Mouse (Mus musculus) forebrain, embryonic 12.5 days (tissue): ENCODE measurements around the gene Oxsr1. TPM values are rescaled to one million over a fixed set of nuclear protein-coding genes. Genes with fewer than 3 reads are reported as not detected.
"Not testable (repeated sequence)": the region's sequence is repeated elsewhere in the genome, so short reads cannot be mapped to it uniquely, and the experiment has no call there.

Experiments used
- ATAC-seq: fragments of 200-750 bp; cut with Nextera tagmentation; 2 replicates; pipeline ENCODE4 v1.8.0; 2017; ENCODE audit warnings: moderate TSS enrichment; ENCODE audit not compliant: low FRiP score
- H3K27ac ChIP-seq: fragments of 300-500 bp; sonication (generic); 2 replicates; pipeline ENCODE4 v1.5.1; 2016; ENCODE audit warnings: mild to moderate bottlenecking
- H3K27me3 ChIP-seq: fragments of 300-500 bp; sonication (generic); 2 replicates; pipeline ENCODE4 v1.6.1; 2016; ENCODE audit warnings: mild to moderate bottlenecking
- H3K36me3 ChIP-seq: fragments of 300-500 bp; sonication (generic); replicated peaks from 2 replicates; pipeline ENCODE4 v1.6.1; 2016; ENCODE audit warnings: mild to moderate bottlenecking
- H3K4me1 ChIP-seq: fragments of 300-500 bp; sonication (generic); 2 replicates; pipeline ENCODE4 v1.6.1; 2016
- H3K4me2 ChIP-seq: fragments of 300-500 bp; sonication (generic); 2 replicates; pipeline ENCODE4 v1.6.1; 2016; ENCODE audit warnings: mild to moderate bottlenecking, moderate library complexity
- H3K4me3 ChIP-seq: fragments of 300-500 bp; sonication (generic); replicated peaks from 2 replicates; pipeline ENCODE4 v1.5.1; 2016; ENCODE audit warnings: mild to moderate bottlenecking
- H3K9ac ChIP-seq: fragments of 300-500 bp; sonication (generic); 2 replicates; pipeline ENCODE4 v1.6.1; 2016; ENCODE audit warnings: mild to moderate bottlenecking
- H3K9me3 ChIP-seq: fragments of 300-500 bp; sonication (generic); 2 replicates; pipeline ENCODE4 v1.6.1; 2016
- WGBS: fragments of 180-500 bp; shearing (Covaris S2); methylation state at CpG from one replicate; pipeline ENCODE4 v1.1.7; 2016; 5-methylcytosine and 5-hydroxymethylcytosine counted together
- polyA plus RNA-seq: library from polyadenylated mRNA; unstranded; fragments of >200 nt; fragmentation: Nextera tagmentation; extraction: Ambion mirVana; gene quantifications from 2 replicates; pipeline ENCODE4 v1.2.1, GENCODE M21; 2016

Oxsr1 gene
- polyA plus RNA-seq, result 19.9 and 21.6 TPM in 2 replicates

DNA sequence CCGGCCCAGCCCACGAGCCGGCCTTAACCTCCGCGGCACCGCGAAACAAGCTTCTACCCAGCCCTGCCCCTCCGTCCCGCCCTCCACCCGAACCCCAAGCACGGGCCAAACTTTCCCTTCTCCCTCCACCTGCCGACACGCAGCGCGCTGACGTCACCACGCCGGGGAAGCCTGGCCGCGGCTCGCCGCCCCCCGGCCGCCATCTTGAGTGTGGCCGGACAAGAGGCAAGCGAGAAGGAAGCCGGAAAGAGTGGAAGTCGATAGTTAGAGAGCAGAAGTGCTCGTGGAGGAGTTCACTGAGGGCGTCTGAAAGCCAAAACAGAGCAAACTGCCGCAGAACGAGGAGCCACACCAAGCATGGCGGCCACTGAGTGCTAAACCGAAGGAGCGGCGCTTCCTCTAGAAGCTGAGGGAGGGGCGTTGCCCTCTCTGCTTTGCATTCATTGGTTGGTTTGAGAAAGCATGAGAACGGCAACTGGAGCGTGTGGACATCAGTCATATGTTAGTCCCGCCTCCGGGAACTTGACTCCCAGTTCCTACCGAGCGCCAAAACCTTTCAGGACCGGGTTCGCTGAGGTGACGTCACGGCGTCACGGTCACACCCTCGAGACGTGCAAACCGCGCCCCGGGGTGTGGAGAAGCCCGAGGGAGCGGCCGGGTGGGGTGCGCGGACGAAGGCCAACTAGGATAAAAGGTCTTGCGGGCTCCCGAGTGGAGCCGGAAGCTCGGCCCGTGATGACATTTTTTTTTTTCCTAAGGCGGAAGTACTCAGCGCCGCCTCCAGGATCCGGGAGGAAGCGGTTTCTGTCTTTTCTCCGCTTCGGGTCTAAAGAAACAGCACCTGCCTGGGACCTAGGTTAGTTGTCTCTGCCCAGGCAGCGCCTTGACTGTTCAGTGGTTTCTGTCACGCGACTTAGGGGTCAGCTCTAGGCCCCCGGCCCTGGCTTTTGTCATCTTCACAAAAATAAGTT lies at the start of gene Oxsr1:
Oxsr1 (minus strand) TSS at position 139 of the 971 bp plus-strand sequence.
- peaks cover 20% of the 10 kb centered on the region for H3K4me1 ChIP-seq
- H3K27ac ChIP-seq, result peak within 1 kb of the TSS; percentile 93
- ATAC-seq, result peak; percentile 97
- peak within 1 kb of the TSS; percentile 95 for H3K4me3 ChIP-seq
- peak within 1 kb of the TSS; percentile 92 for H3K4me2 ChIP-seq
- WGBS, result under 1% methylated on average over 71 of the region's 76 CpGs
- peak within 1 kb of the TSS; percentile 85 for H3K9ac ChIP-seq
- H3K27me3 ChIP-seq, result no peaks in the 10 kb centered on the region
- 0 out of 2 replicates have a peak, but pooled peaks cover 3% of the 10 kb centered on the region for H3K36me3 ChIP-seq
- no peaks in the 10 kb centered on the region for H3K9me3 ChIP-seq

DNA sequence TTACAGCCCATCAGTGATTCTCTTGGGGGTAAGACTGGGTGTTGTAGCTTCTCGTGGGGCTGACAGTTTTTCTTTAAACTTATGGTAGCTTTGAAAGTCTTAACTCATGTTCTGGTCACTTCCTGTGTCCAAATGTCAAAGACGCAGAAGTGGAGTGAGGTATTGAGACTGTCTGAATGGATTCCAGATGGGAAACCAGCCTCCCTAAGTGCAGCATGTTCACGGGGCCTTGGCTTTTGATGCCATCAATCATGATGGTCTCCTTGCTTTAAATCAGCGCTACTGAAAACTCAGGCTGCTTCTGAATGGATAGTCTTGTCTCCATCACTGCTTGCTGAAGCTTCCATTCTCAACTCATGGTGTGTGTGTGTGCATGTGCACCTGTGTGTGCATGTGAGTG lies 49.0 kb upstream of the Oxsr1 start:
- Histone ChIP-seq H3K27me3 (no peaks in the 10 kb centered on the region), H3K4me3 (no peak overlapping the region), H3K9me3 (no peaks in the 10 kb centered on the region), H3K27ac (no peak overlapping the region), H3K4me2 (no peak overlapping the region), H3K9ac (no peak overlapping the region), H3K36me3 (peaks cover 16% of the 10 kb centered on the region), H3K4me1 (no peaks in the 10 kb centered on the region)
- no peak for ATAC-seq
- WGBS, result 85% methylated on average over 4 of the region's 4 CpGs

- H3K9ac ChIP-seq, H3K4me1 ChIP-seq, ATAC-seq, H3K9me3 ChIP-seq, H3K27ac ChIP-seq, H3K4me3 ChIP-seq, H3K27me3 ChIP-seq, H3K4me2 ChIP-seq: not testable (repeated sequence)
- 91% methylated on average over 4 of the region's 4 CpGs for WGBS
- peaks cover 16% of the 10 kb centered on the region for H3K36me3 ChIP-seq
Measured at GRCm38 (mm10) chr9:119370770-119371169, 48.5 kb upstream of the Oxsr1 start.

GRCm38 (mm10) chr9:119368367-119368766 lies 46.1 kb upstream of the Oxsr1 start:
- Histone ChIP-seq H3K27me3 (no peaks in the 10 kb centered on the region), H3K36me3 (peaks cover 16% of the 10 kb centered on the region), H3K4me3 (no peak overlapping the region), H3K4me2 (no peak overlapping the region), H3K9ac (no peak overlapping the region), H3K4me1 (no peaks in the 10 kb centered on the region), H3K9me3 (no peaks in the 10 kb centered on the region), H3K27ac (no peak overlapping the region)
- WGBS, result 91% methylated on average over 3 of the region's 3 CpGs
- ATAC-seq, result no peak

GRCm38 (mm10) chr9:119365284-119365683 lies 43.1 kb upstream of the Oxsr1 start, which contains the start of gene Slc22a14:
TSS of gene Slc22a14 (minus strand) at chr9:119365553.
- no peaks in the 10 kb centered on the region for H3K9me3 ChIP-seq
- WGBS, result 87% methylated on average over 7 of the region's 7 CpGs
- ATAC-seq, result no peak
- H3K27ac ChIP-seq, result no peak within 1 kb of the TSS
- no peak within 1 kb of the TSS for H3K4me2 ChIP-seq
- H3K4me3 ChIP-seq, result no peak within 1 kb of the TSS
- no peaks in the 10 kb centered on the region for H3K4me1 ChIP-seq
- peaks cover 16% of the 10 kb centered on the region for H3K36me3 ChIP-seq
- no peak within 1 kb of the TSS for H3K9ac ChIP-seq
- H3K27me3 ChIP-seq, result no peaks in the 10 kb centered on the region

DNA sequence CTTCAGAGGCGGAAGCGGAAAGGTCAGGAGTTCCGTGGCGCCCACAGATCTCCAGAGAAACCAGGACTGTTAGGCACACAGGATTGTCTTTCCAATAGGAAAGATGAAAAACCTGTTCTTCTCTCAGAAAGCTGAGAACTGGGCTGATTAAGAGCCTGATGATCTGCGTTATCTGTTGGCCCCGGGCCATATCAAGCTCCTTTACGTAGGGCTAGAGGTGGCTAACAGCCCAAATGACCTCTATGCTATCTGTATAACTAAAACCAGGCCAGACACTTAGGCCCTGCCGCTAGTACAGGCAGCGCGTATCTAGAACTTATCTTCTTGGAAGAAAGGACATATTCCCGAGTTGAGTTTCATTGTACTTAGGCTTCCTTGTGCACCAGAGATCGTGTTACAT lies 41.0 kb upstream of the Oxsr1 start:
- no peak overlapping the region for H3K4me3 ChIP-seq
- no peak overlapping the region for H3K4me2 ChIP-seq
- WGBS, result 86% methylated on average over 12 of the region's 12 CpGs
- H3K9ac ChIP-seq, result no peak overlapping the region
- ATAC-seq, result no peak
- H3K4me1 ChIP-seq, result peaks cover 2% of the 10 kb centered on the region; the same call in 1 of the 2 replicates
- no peaks in the 10 kb centered on the region for H3K27me3 ChIP-seq
- no peak overlapping the region for H3K27ac ChIP-seq
- no peaks in the 10 kb centered on the region for H3K9me3 ChIP-seq
- H3K36me3 ChIP-seq, result peaks cover 8% of the 10 kb centered on the region

DNA sequence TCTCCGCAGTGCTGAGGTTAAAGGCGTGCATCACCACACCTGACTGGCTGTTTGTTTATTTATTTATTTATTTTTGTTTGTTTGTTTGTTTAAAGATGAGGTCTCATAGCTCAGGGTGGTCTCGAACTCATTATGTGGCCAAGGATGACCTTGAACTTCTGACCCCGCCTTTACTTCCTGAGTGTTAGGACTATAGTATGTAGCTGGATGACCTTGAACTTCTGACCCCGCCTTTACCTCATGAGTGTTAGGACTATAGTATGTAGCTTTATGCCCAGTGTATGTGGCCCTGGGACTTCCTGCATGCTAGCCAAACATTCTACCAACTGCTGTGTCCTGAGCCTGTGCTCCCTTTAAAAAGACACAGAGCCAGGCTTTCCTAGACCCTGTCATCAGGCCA lies 39.2 kb upstream of the Oxsr1 start:
- 94% methylated on average over 5 of the region's 5 CpGs for WGBS
- no peaks in the 10 kb centered on the region for H3K9me3 ChIP-seq
- H3K9ac ChIP-seq, result no peak overlapping the region
- peaks cover 7% of the 10 kb centered on the region; the same call in 1 of the 2 replicates for H3K4me1 ChIP-seq
- H3K4me2 ChIP-seq, result no peak overlapping the region
- ATAC-seq, result no peak
- no peaks in the 10 kb centered on the region for H3K27me3 ChIP-seq
- H3K4me3 ChIP-seq, result no peak overlapping the region
- no peak overlapping the region for H3K27ac ChIP-seq
- no peaks in the 10 kb centered on the region for H3K36me3 ChIP-seq

DNA sequence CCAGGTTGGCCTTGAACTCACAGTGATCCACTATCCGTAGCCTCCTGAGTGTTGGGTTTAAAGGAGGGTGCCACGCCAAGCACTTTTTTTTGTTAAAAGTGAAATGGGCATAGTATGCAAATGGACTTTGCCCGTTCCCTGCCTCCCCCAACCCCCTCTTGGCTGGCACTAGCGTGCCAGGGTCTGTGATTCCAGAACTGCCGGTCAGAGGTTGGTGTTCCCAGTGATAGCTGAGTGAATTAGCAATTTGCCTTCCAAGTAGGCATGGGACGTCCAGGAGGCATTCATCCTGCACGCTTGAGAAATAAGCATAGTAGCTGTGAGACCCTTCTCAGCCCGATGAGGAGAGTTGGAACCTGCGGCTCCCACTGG lies 35.8 kb upstream of the Oxsr1 start:
- Histone ChIP-seq H3K4me3 (peak overlapping the region; percentile 71), H3K27ac (no peak overlapping the region), H3K9ac (peak overlapping the region; percentile 80; the same call in 1 of the 2 replicates), H3K9me3 (no peaks in the 10 kb centered on the region), H3K4me1 (peaks cover 7% of the 10 kb centered on the region; the same call in 1 of the 2 replicates), H3K4me2 (peak overlapping the region; percentile 88), H3K36me3 (no peaks in the 10 kb centered on the region), H3K27me3 (no peaks in the 10 kb centered on the region)
- no peak for ATAC-seq
- 40% methylated on average over 9 of the region's 9 CpGs for WGBS

- no peaks in the 10 kb centered on the region for H3K36me3 ChIP-seq
- H3K9ac ChIP-seq, result peak within 1 kb of the TSS; percentile 80
- H3K4me1 ChIP-seq, result peaks cover 7% of the 10 kb centered on the region; the same call in 1 of the 2 replicates
- H3K4me3 ChIP-seq, result peak within 1 kb of the TSS; percentile 71
- H3K4me2 ChIP-seq, result peak within 1 kb of the TSS; percentile 88
- H3K27ac ChIP-seq, result no peak within 1 kb of the TSS
- no peaks in the 10 kb centered on the region for H3K9me3 ChIP-seq
- H3K27me3 ChIP-seq, result no peaks in the 10 kb centered on the region
- ATAC-seq, result peak; percentile 92
- WGBS, result 3% methylated on average over 65 of the region's 65 CpGs
Measured at GRCm38 (mm10) chr9:119357331-119358057, 35.3 kb upstream of the Oxsr1 start, which contains the start of gene Xylb. TSS of gene Xylb (plus strand) at chr9:119357381.

GRCm38 (mm10) chr9:119355943-119356342 lies 33.7 kb upstream of the Oxsr1 start:
- ATAC-seq, result no peak
- no peaks in the 10 kb centered on the region for H3K9me3 ChIP-seq
- no peak overlapping the region for H3K4me2 ChIP-seq
- peaks cover 6% of the 10 kb centered on the region for H3K36me3 ChIP-seq
- H3K27me3 ChIP-seq, result no peaks in the 10 kb centered on the region
- no peak overlapping the region for H3K4me3 ChIP-seq
- H3K27ac ChIP-seq, result no peak overlapping the region
- peaks cover 7% of the 10 kb centered on the region; the same call in 1 of the 2 replicates for H3K4me1 ChIP-seq
- no peak overlapping the region for H3K9ac ChIP-seq
- 78% methylated on average over 6 of the region's 6 CpGs for WGBS

- no peak overlapping the region for H3K4me2 ChIP-seq
- ATAC-seq, result no peak
- H3K36me3 ChIP-seq, result peaks cover 20% of the 10 kb centered on the region
- WGBS, result 88% methylated on average over 6 of the region's 6 CpGs
- H3K4me3 ChIP-seq, result no peak overlapping the region
- no peak overlapping the region for H3K27ac ChIP-seq
- H3K4me1 ChIP-seq, result peaks cover 7% of the 10 kb centered on the region; the same call in 1 of the 2 replicates
- H3K9me3 ChIP-seq, result no peaks in the 10 kb centered on the region
- no peak overlapping the region for H3K9ac ChIP-seq
- H3K27me3 ChIP-seq, result no peaks in the 10 kb centered on the region
Measured at GRCm38 (mm10) chr9:119353926-119354325, 31.7 kb upstream of the Oxsr1 start.

DNA sequence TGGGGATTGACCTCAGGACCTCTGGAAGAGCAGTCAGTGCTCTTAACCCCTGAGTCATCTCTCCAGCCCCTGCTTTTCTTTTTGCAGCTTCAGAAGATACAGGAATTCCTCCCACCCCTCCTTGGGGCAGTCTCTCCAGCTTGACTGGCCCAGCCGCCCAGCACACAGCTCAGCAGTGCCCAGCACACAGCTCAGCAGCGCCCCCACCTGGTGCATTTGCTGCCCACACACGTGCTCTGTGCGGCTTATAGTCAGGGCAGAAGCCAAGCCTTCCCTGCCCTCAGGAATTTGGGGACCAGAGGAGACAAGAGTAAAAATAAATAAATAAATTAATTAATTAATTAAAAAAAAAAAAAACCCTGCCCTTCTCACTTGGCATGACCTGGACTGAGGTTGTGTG lies 29.8 kb upstream of the Oxsr1 start:
- Histone ChIP-seq H3K9ac (no peak overlapping the region), H3K4me3 (no peak overlapping the region), H3K4me2 (no peak overlapping the region), H3K4me1 (no peaks in the 10 kb centered on the region), H3K27me3 (no peaks in the 10 kb centered on the region), H3K9me3 (no peaks in the 10 kb centered on the region), H3K36me3 (peaks cover 35% of the 10 kb centered on the region), H3K27ac (no peak overlapping the region)
- 25% methylated on average over 4 of the region's 4 CpGs for WGBS
- peak; percentile 72 for ATAC-seq
